Mouse (Mus musculus): ENCODE results near the gene Gm5346.
"Not testable (repeated sequence)": the region's sequence is repeated elsewhere in the genome, so short reads cannot be mapped to it uniquely, and the experiment has no call there.

Gm5346 gene

DNA sequence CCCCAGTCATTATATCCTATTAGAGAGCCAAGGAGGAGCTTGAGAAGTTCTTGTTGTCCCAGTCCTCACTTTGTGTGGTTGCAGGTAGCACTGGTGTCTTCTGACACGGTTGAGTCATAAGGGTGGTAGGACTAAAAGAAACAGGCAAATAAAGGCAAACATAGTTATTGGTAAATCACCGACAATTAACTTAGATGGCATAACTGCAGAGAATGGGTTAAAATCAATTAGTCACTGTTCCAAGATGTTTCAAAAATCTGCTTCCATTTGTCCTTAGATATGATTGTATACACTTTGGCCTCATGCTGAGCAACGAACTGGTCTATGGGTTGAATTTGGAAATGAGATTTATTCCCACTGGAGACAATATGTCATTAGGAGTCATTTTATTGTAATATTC lies at the start of gene Gm5346:
Gene Gm5346 (minus strand): TSS at position 101 of the 400 bp plus-strand sequence.
- no peak for DNase-seq (ENCODE audit: low spot score)

DNA sequence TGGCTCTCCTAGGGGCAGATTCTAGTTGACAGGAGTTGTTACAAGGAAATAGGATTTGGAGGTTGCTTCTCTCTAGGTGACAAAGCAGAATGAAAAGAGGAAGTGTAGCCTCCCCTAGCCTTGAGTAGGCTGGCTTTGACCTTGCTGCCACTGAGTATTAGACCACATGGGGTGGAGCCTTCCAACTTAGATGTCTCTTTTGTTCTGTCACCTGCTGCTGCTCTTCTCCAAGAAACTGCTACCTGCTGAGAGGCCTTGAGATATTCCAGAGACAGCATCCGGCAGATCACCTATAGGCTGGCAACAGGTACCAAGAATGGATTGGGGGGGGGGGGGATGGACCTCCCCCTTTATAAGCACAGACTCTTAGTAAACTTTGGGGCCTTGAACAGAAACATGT lies 11.0 kb downstream of the Gm5346 start:
- DNase-seq (ENCODE audit: low spot score): no peak

- DNase-seq (ENCODE audit: low spot score): not testable (repeated sequence)
Measured at GRCm38 (mm10) chr8:43603657-43604056, 23.4 kb downstream of the Gm5346 start.

- DNase-seq (ENCODE audit: low spot score): not testable (repeated sequence)
Measured at GRCm38 (mm10) chr8:43603166-43603565, 23.9 kb downstream of the Gm5346 start.

GRCm38 (mm10) chr8:43576607-43577006 lies 50.5 kb downstream of the Gm5346 start, which contains the start of gene Adam26a:
Gene Adam26a, minus strand, starts transcription at chr8:43576707.
- DNase-seq (ENCODE audit: low spot score): not testable (repeated sequence)
